Mouse (Mus musculus): ENCODE data around the gene Pusl1. TPM values are rescaled to one million over a fixed set of nuclear protein-coding genes. Genes with fewer than 3 reads are reported as not detected.

Gene Pusl1
- polyA plus RNA-seq, 1 experiment, result 27.3 TPM

- no peaks in the 10 kb centered on the region for H3K36me3 ChIP-seq (ENCODE audit: control insufficient read depth, insufficient read depth, low read length)
- TF ChIP-seq CTCF (conservative IDR thresholded peaks at IDR 0.05; ENCODE audit: insufficient read depth, insufficient read length, low read depth, low read length) (no peak), POLR2A (IDR thresholded peaks at IDR 0.05; ENCODE audit: low read depth, low read length) (no peak)
- H3K4me3 ChIP-seq (ENCODE audit: insufficient read depth, low read depth, low read length), result no peak overlapping the region
- no peak for DNase-seq
- peak overlapping the region; percentile 77 for H3K27ac ChIP-seq (ENCODE audit: insufficient read depth, low read depth, low read length)
- H3K4me1 ChIP-seq (ENCODE audit: control insufficient read depth, insufficient read depth, low read length), result peaks cover 19% of the 10 kb centered on the region
- H3K27me3 ChIP-seq (replicated peaks; ENCODE audit: control insufficient read depth, insufficient read depth, low read length), result no peaks in the 10 kb centered on the region
- WGBS, result 65% methylated on average over 8 of the region's 8 CpGs
Measured at GRCm38 (mm10) chr4:155838187-155839153, 53.1 kb downstream of the Pusl1 start.

Other genes starting within 250 kb of the Pusl1 start
- gene Gm10563, start 246.4 kb downstream of the Pusl1 start, polyA plus RNA-seq (2012; rRNA removed), result not detected in 2 replicates
- 22.4 and 28.0 TPM in 2 replicates for gene Mmp23, start 238.4 kb downstream of the Pusl1 start, polyA plus RNA-seq (2012; rRNA removed)
- gene Mib2, start 222.6 kb downstream of the Pusl1 start, polyA plus RNA-seq (2012; rRNA removed), result 57.7 and 72.6 TPM in 2 replicates
- 9.8 and 10.6 TPM in 2 replicates for gene Fndc10, start 197.4 kb downstream of the Pusl1 start, polyA plus RNA-seq (2012; rRNA removed)
- 81.9 and 101 TPM in 2 replicates for gene Ssu72, start 187.0 kb downstream of the Pusl1 start, polyA plus RNA-seq (2012; rRNA removed)
- 0.67 TPM in 2 replicates for gene Tmem240, start 157.0 kb downstream of the Pusl1 start, polyA plus RNA-seq (2012; rRNA removed)
- gene Atad3a, start 130.7 kb downstream of the Pusl1 start, polyA plus RNA-seq (2012; rRNA removed), result 130 and 145 TPM in 2 replicates
- gene Vwa1, start 117.1 kb downstream of the Pusl1 start, polyA plus RNA-seq (2012; rRNA removed), result 21.8 and 27.2 TPM in 2 replicates
- 1.8 and 2.4 TPM in 2 replicates for gene Tmem88b, start 105.9 kb downstream of the Pusl1 start, polyA plus RNA-seq (2012; rRNA removed)
- 2.8 and 3.2 TPM in 2 replicates for gene Ankrd65, start 101.3 kb downstream of the Pusl1 start, polyA plus RNA-seq (2012; rRNA removed)
- gene Mrpl20, start 88.9 kb downstream of the Pusl1 start, polyA plus RNA-seq (2012; rRNA removed), result 83.1 and 91.1 TPM in 2 replicates
- 54.1 and 56.8 TPM in 2 replicates for gene Ccnl2, start 79.3 kb downstream of the Pusl1 start, polyA plus RNA-seq (2012; rRNA removed)
- gene Aurkaip1, start 60.5 kb downstream of the Pusl1 start, polyA plus RNA-seq (2012; rRNA removed), result 164 and 195 TPM in 2 replicates
- 98.0 and 115 TPM in 2 replicates for gene Mxra8, start 52.1 kb downstream of the Pusl1 start, polyA plus RNA-seq (2012; rRNA removed)
- gene Dvl1, start 44.4 kb downstream of the Pusl1 start, polyA plus RNA-seq (2012; rRNA removed), result 123 and 174 TPM in 2 replicates
- 0.64 and 0.72 TPM in 2 replicates for gene Tas1r3, start 28.4 kb downstream of the Pusl1 start, polyA plus RNA-seq (2012; rRNA removed)
- gene Cptp, start 22.3 kb downstream of the Pusl1 start, polyA plus RNA-seq (2012; rRNA removed), result 46.2 and 53.1 TPM in 2 replicates
- 26.0 and 28.9 TPM in 2 replicates for gene Ints11, start 22.2 kb downstream of the Pusl1 start, polyA plus RNA-seq (2012; rRNA removed)
- 14.6 and 18.3 TPM in 2 replicates for gene Acap3, start within 50 bp of the Pusl1 start, polyA plus RNA-seq (2012; rRNA removed)
- 47.3 and 48.0 TPM in 2 replicates for gene Ube2j2, start 52.0 kb upstream of the Pusl1 start, polyA plus RNA-seq (2012; rRNA removed)
- gene C1qtnf12, start 70.5 kb upstream of the Pusl1 start, polyA plus RNA-seq (2012; rRNA removed), result 104 and 107 TPM in 2 replicates
- gene B3galt6, start 100.9 kb upstream of the Pusl1 start, polyA plus RNA-seq (2012; rRNA removed), result 4.5 and 5.0 TPM in 2 replicates
- 55.1 and 60.4 TPM in 2 replicates for gene Sdf4, start 101.1 kb upstream of the Pusl1 start, polyA plus RNA-seq (2012; rRNA removed)
- gene Tnfrsf4, start 122.1 kb upstream of the Pusl1 start, polyA plus RNA-seq (2012; rRNA removed), result 1.6 and 3.8 TPM in 2 replicates
- gene Tnfrsf18, start 134.4 kb upstream of the Pusl1 start, polyA plus RNA-seq (2012; rRNA removed), result 0.95 and 4.0 TPM in 2 replicates
- gene Ttll10, start 167.6 kb upstream of the Pusl1 start, polyA plus RNA-seq (2012; rRNA removed), result 20.7 and 27.5 TPM in 2 replicates
- 8.7 and 11.7 TPM in 2 replicates for gene 9430015G10Rik, start 218.2 kb upstream of the Pusl1 start, polyA plus RNA-seq (2012; rRNA removed)
- gene Rnf223, start 238.7 kb upstream of the Pusl1 start, polyA plus RNA-seq (2012; rRNA removed), result 0.15 and 0.31 TPM in 2 replicates